Mouse (Mus musculus): Measurements from ENCODE around the gene Tomm40. TPM values are rescaled to one million over a fixed set of nuclear protein-coding genes. Genes with fewer than 3 reads are reported as not detected.

Tomm40 gene
- 142 TPM for polyA plus RNA-seq (2021)

- ATAC-seq, result peak; percentile 97
Observed at GRCm38 (mm10) chr7:19715239-19716054, at the start of gene Tomm40. Gene Tomm40 (minus strand): TSS chr7:19715438.

DNA sequence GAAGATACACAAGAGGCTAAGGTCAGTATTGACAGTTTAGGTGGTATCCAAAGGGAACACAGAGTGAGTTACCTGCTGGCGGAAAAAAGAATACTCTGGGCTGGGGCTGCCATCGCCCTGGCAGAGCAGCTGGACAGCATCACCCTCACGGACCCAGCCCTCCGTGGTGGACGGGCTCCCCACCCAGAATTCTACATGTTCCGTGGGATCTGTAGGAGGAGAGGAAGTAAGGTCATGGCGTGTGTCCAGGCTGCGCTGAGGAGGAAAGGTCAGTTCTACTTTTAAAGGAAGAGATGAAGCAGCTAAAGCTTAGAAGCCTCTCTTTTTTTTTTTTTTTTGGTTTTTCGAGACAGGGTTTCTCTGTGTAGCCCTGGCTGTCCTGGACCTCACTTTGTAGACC lies 49.3 kb upstream of the Tomm40 start:
- no peak for ATAC-seq
- ChIA-PET CTCF (no interaction called here), POLR2A (no interaction called here)
- in situ Hi-C loops (cut with MboI; ENCODE audit: low pct_unique_long_range_greater_than_20kb), result no loop called here
- no peaks in the 10 kb centered on the region for H3K27me3 ChIP-seq
- TF ChIP-seq CTCF (IDR thresholded peaks at IDR 0.05), result no peak
- DNase-seq (ENCODE audit: low read depth, low spot score), result no peak

More at GRCm38 (mm10) chr7:19715239-19716054, at the start of gene Tomm40:
- CTCF ChIA-PET, result interaction anchor here (1.0 to 6.6 kb wide), 4 partner anchors 25 to 353 kb away, joined by 3 to 43 read pairs (median 3); no protein-coding TSS in a partner anchor
- POLR2A ChIA-PET, result interaction anchor here (0.8 to 1.3 kb wide), 4 partner anchors 20 to 49 kb away, joined by 3 to 4 read pairs (median 3); no protein-coding TSS in a partner anchor
- no peak for TF ChIP-seq CTCF (IDR thresholded peaks at IDR 0.05)
- in situ Hi-C loops (cut with MboI; ENCODE audit: low pct_unique_long_range_greater_than_20kb), result no loop called here
- H3K27me3 ChIP-seq, result no peaks in the 10 kb centered on the region
- DNase-seq (ENCODE audit: low read depth, low spot score), result peak; percentile 99

- DNase-seq (ENCODE audit: low read depth, low spot score) (no peak), ATAC-seq (no peak)
- ChIA-PET CTCF (no interaction called here), POLR2A (no interaction called here)
- in situ Hi-C loops (cut with MboI; ENCODE audit: low pct_unique_long_range_greater_than_20kb), result no loop called here
- TF ChIP-seq CTCF (IDR thresholded peaks at IDR 0.05), result no peak
- no peaks in the 10 kb centered on the region for H3K27me3 ChIP-seq
Observed at GRCm38 (mm10) chr7:19763829-19764477, 48.7 kb upstream of the Tomm40 start.

GRCm38 (mm10) chr7:19762283-19762682 lies 47.0 kb upstream of the Tomm40 start:
- TF ChIP-seq CTCF (IDR thresholded peaks at IDR 0.05), result no peak
- in situ Hi-C loops (cut with MboI; ENCODE audit: low pct_unique_long_range_greater_than_20kb), result no loop called here
- POLR2A ChIA-PET, result no interaction called here
- CTCF ChIA-PET, result interaction anchor here (0.8 kb wide), 1 partner anchor 9 kb away, joined by 3 read pairs; no protein-coding TSS in a partner anchor
- no peak for DNase-seq (ENCODE audit: low read depth, low spot score)
- ATAC-seq, result no peak
- H3K27me3 ChIP-seq, result no peaks in the 10 kb centered on the region

GRCm38 (mm10) chr7:19760021-19760420 lies 44.8 kb upstream of the Tomm40 start:
- DNase-seq (ENCODE audit: low read depth, low spot score), result no peak
- POLR2A ChIA-PET, result no interaction called here
- TF ChIP-seq CTCF (IDR thresholded peaks at IDR 0.05), result no peak
- no peak for ATAC-seq
- no peaks in the 10 kb centered on the region for H3K27me3 ChIP-seq
- in situ Hi-C loops (cut with MboI; ENCODE audit: low pct_unique_long_range_greater_than_20kb), result no loop called here
- CTCF ChIA-PET, result interaction anchor here (0.8 kb wide), 1 partner anchor 30 kb away, joined by 3 read pairs; no protein-coding TSS in a partner anchor

DNA sequence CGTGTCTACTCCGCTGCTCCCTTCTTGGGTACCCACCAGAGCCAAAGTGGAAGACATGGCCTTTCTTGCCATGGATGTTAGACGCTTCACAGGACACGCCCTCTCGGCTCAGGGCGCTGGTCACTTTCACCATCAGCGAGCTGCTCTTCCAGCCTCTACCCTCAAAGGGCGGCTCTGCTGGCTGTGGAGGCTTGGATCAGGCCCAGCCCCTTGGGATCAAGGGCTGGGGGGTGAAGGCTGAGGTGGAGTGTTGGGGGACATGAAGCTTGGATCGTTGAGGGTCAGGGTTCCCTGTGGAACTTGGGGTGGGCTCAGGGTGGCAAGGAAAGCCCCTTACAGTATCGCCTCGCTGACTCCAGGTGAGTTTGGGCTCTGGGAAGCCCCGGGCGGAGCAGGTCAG lies 43.4 kb upstream of the Tomm40 start:
- no peak for TF ChIP-seq CTCF (IDR thresholded peaks at IDR 0.05)
- DNase-seq (ENCODE audit: low read depth, low spot score) (no peak), ATAC-seq (no peak)
- in situ Hi-C loops (cut with MboI; ENCODE audit: low pct_unique_long_range_greater_than_20kb), result no loop called here
- ChIA-PET POLR2A (no interaction called here), CTCF (interaction anchor here (1.0 kb wide), 1 partner anchor 35 kb away, joined by 3 read pairs; no protein-coding TSS in a partner anchor)
- H3K27me3 ChIP-seq, result no peaks in the 10 kb centered on the region

DNA sequence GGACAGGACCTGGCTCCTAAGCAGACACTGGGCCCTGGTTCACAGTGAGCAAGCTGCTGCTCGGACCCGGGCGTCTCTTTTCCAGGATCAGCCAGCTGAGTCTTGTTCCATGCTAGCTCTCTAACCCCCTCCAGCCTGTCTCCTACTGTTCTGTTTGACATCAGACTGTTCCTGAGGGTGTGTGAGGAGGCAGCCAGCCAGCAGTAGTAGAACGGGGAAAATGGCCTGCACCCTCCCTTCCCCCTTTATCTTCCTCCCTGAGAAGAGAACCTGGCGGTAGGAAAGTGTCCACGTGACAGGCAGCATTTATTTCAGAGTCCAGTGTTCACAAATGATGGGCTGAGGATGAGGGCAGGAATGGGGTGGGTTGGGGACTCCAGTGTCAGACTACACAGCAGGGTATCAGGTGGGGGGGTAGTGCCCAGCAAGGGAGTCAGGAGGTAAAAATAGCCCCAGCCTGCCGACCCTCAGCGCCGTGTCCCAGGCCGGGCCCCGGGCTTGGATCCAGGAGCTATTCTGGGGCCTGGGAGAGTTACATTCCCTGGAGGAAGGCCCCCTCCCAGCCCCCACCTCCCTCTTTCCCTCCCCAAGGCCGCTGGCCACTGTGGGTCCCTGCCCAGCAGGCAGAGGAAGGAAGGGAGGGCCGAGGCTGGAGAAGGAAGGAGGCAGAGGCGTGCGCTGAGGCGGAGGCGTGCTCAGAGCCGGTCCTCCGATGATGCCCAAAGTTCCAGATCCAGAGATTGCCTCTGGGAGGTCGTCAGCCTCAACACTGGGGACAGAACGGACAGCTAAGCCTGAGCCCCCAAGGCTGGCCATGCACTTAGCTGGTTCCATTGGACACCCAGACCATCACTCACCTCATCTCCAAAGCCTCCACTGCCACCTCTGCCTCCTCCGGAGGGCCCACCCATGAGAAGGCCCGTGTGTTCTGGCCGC lies 40.9 kb upstream of the Tomm40 start:
- in situ Hi-C loops (cut with MboI; ENCODE audit: low pct_unique_long_range_greater_than_20kb), result no loop called here
- H3K27me3 ChIP-seq, result no peaks in the 10 kb centered on the region
- no peak for TF ChIP-seq CTCF (IDR thresholded peaks at IDR 0.05)
- POLR2A ChIA-PET, result no interaction called here
- CTCF ChIA-PET, result interaction anchor here (1.0 to 3.6 kb wide), 2 partner anchors 13 to 33 kb away, joined by 7 to 15 read pairs; no protein-coding TSS in a partner anchor
- ATAC-seq, result no peak
- no peak for DNase-seq (ENCODE audit: low read depth, low spot score)

- TF ChIP-seq CTCF (IDR thresholded peaks at IDR 0.05), result no peak
- ChIA-PET POLR2A (no interaction called here), CTCF (interaction anchor here (1.0 to 3.6 kb wide), 2 partner anchors 14 to 34 kb away, joined by 7 to 15 read pairs; no protein-coding TSS in a partner anchor)
- DNase-seq (ENCODE audit: low read depth, low spot score) (no peak), ATAC-seq (no peak)
- no peaks in the 10 kb centered on the region for H3K27me3 ChIP-seq
- in situ Hi-C loops (cut with MboI; ENCODE audit: low pct_unique_long_range_greater_than_20kb), result no loop called here
Observed at GRCm38 (mm10) chr7:19755008-19755407, 39.8 kb upstream of the Tomm40 start.

GRCm38 (mm10) chr7:19754065-19754464 lies 38.8 kb upstream of the Tomm40 start:
- ATAC-seq, result no peak
- POLR2A ChIA-PET, result no interaction called here
- TF ChIP-seq CTCF (IDR thresholded peaks at IDR 0.05), result no peak
- CTCF ChIA-PET, result interaction anchor here (1.0 to 3.6 kb wide), 3 partner anchors 21 to 43 kb away, joined by 4 to 15 read pairs (median 5); partner anchors contain the start of gene Cblc
- DNase-seq (ENCODE audit: low read depth, low spot score), result no peak
- in situ Hi-C loops (cut with MboI; ENCODE audit: low pct_unique_long_range_greater_than_20kb), result loop anchor here (5.0 kb wide), 1 partner anchor 33 kb away; no protein-coding TSS in a partner anchor
- H3K27me3 ChIP-seq, result no peaks in the 10 kb centered on the region

- H3K27me3 ChIP-seq, result no peaks in the 10 kb centered on the region
- ChIA-PET CTCF (interaction anchor here (1.0 to 3.6 kb wide), 4 partner anchors 9 to 44 kb away, joined by 3 to 15 read pairs (median 4); partner anchors contain the start of gene Cblc), POLR2A (no interaction called here)
- TF ChIP-seq CTCF (IDR thresholded peaks at IDR 0.05), result no peak
- no peak for ATAC-seq
- DNase-seq (ENCODE audit: low read depth, low spot score), result no peak
- in situ Hi-C loops (cut with MboI; ENCODE audit: low pct_unique_long_range_greater_than_20kb), result loop anchor here (5.0 kb wide), 1 partner anchor 34 kb away; no protein-coding TSS in a partner anchor
Observed at GRCm38 (mm10) chr7:19753587-19753986, 38.3 kb upstream of the Tomm40 start.

Data from Patski (cell line).